Comparison of ENCODE assay signal across 8 mouse cellular contexts in the genomic region with DNA sequence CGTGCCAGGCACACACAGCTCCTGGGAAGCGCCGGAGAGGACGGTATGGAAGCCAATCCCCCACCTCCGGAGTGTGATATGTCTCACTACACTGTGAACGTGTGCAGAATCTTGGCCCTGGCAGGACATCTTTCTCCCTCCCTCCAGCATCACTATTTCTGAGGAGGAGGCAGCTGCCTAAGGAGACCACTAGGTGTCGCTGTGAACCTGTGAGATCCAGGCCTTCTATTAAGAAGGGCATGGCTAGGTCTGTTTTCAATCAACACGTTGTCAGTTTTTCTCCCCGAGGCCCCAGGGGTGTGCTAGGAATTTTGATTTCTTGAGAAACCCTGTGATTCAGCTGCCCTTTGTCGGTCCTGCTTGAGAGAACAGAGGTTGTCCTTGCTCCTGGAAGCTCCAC.
DNase-seq lines count a peak whose midpoint lies in the region; ATAC-seq lines count a peak whose summit lies in the region.

No protein-coding gene starts in this region.

- H3K4me2 ChIP-seq in intestine, embryonic 14.5 days (ENCODE audit: low read length), result peak overlapping the region; percentile 36
- H3K4me2 ChIP-seq in midbrain, embryonic 12.5 days (replicated peaks), result peak overlapping the region; percentile 27; the same call in 1 of the 2 replicates

- H3K36me3 ChIP-seq in intestine, embryonic 14.5 days (ENCODE audit: control insufficient read depth, insufficient read depth, low read length), result no peaks in the 10 kb centered on the region
- H3K36me3 ChIP-seq in midbrain, embryonic 12.5 days, result no peaks in the 10 kb centered on the region

- 3% methylated on average over 10 of the region's 10 CpGs for WGBS in intestine, embryonic 14.5 days
- WGBS in midbrain, embryonic 12.5 days, result 4% methylated on average over 10 of the region's 10 CpGs

- 0 out of 2 replicates have a peak, but pooled peaks cover 2% of the 10 kb centered on the region for H3K27me3 ChIP-seq in intestine, embryonic 14.5 days (replicated peaks; ENCODE audit: control insufficient read depth, insufficient read depth, low read length)
- H3K27me3 ChIP-seq in midbrain, embryonic 12.5 days, result peaks cover 32% of the 10 kb centered on the region

- no peaks in the 10 kb centered on the region for H3K9me3 ChIP-seq in intestine, embryonic 14.5 days (ENCODE audit: control insufficient read depth, low read length)
- H3K9me3 ChIP-seq in midbrain, embryonic 12.5 days, result 0 out of 2 replicates have a peak, but pooled peaks cover 4% of the 10 kb centered on the region

- intact Hi-C loops in gastrocnemius, postnatal 36 days (cut with DNase I), result loop anchor here (1.0 to 5.0 kb wide), 3 partner anchors 82 to 355 kb away; no protein-coding TSS in a partner anchor
- intact Hi-C loops in left cerebral cortex, postnatal 14 days (cut with DNase I), result loop anchor here (1.0 to 10.0 kb wide), 4 partner anchors 82 to 398 kb away; partner anchors contain the start of gene Twistnb

- DNase-seq in 3134 (ENCODE audit: extremely low read depth, insufficient read length, low spot score), result peak; percentile 33
- DNase-seq in adrenal gland, adult 2 months, result peak; percentile 77
- peak; percentile 92 for DNase-seq in embryo, embryonic 11 days
- peak; percentile 60 to 75 for DNase-seq in gastrocnemius, postnatal 36 days
- peak; percentile 84 for DNase-seq in intestine, embryonic 14.5 days (ENCODE audit: low spot score)
- DNase-seq in left cerebral cortex, postnatal 14 days (ENCODE audit: low spot score in 2 of 2), result peak; percentile 81 to 84
- DNase-seq in spleen, adult 12 weeks (ENCODE audit: low spot score), result peak; percentile 43

- H3K4me3 ChIP-seq in intestine, embryonic 14.5 days (ENCODE audit: low read depth, low read length), result no peak overlapping the region
- no peak overlapping the region for H3K4me3 ChIP-seq in midbrain, embryonic 12.5 days

- no peak overlapping the region for H3K9ac ChIP-seq in intestine, embryonic 14.5 days (ENCODE audit: low read length)
- H3K9ac ChIP-seq in midbrain, embryonic 12.5 days (replicated peaks), result no peak overlapping the region

- H3K4me1 ChIP-seq in intestine, embryonic 14.5 days (replicated peaks; ENCODE audit: control insufficient read depth, insufficient read depth, low read length), result peaks cover 11% of the 10 kb centered on the region
- peaks cover 19% of the 10 kb centered on the region for H3K4me1 ChIP-seq in midbrain, embryonic 12.5 days

- H3K27ac ChIP-seq in intestine, embryonic 14.5 days (ENCODE audit: low read depth), result no peak overlapping the region
- no peak overlapping the region for H3K27ac ChIP-seq in midbrain, embryonic 12.5 days (replicated peaks)

- peak; percentile 73 for ATAC-seq in intestine, embryonic 14.5 days (replicated peaks; ENCODE audit: low FRiP score, low TSS enrichment, low read depth)
- peak; percentile 63 for ATAC-seq in midbrain, embryonic 12.5 days (ENCODE audit: low FRiP score, low read depth)

Comparison
In these comparisons a context has a peak if more than half of its experiments do, and no peak if none do; other contexts are left out.
1. DNase-seq: peak in every context shown above with its lines; median percentile 92 in embryo, embryonic 11 days; 84 in intestine, embryonic 14.5 days; 82 in left cerebral cortex, postnatal 14 days; 77 in adrenal gland, adult 2 months; 68 in gastrocnemius, postnatal 36 days; 43 in spleen, adult 12 weeks; 33 in 3134.